Mouse (Mus musculus): ENCODE results near the gene Zswim4. TPM values are rescaled to one million over a fixed set of nuclear protein-coding genes. Genes with fewer than 3 reads are reported as not detected.

Gene Zswim4
- total RNA-seq (2023): 85.3 and 107 TPM in 2 replicates

DNA sequence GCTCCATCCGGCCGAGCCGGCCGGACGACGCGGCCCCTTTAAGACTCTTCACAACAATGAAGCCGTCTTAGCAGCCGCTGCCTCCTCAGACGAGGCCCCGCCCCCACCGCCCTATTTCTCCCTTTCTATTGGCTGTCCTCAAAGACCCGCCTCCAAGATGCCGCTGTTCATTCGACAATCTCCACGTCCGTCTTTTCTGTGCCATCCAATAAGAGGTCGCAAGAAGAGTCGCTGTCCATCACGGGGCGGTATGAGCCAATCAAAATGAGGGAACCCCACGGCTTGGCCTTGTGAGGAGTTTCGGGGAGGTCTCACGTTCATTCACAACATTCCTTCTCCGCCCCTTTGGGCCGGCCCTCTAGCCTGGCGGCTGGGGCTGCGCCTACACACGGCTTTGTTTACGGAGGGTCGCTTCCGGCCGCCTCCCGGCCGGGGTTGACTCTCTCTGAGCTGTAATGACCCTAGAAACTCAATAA, at the start of gene Zswim4:
Gene Zswim4, minus strand, starts transcription at position 58 of the 476 bp plus-strand sequence.

DNA sequence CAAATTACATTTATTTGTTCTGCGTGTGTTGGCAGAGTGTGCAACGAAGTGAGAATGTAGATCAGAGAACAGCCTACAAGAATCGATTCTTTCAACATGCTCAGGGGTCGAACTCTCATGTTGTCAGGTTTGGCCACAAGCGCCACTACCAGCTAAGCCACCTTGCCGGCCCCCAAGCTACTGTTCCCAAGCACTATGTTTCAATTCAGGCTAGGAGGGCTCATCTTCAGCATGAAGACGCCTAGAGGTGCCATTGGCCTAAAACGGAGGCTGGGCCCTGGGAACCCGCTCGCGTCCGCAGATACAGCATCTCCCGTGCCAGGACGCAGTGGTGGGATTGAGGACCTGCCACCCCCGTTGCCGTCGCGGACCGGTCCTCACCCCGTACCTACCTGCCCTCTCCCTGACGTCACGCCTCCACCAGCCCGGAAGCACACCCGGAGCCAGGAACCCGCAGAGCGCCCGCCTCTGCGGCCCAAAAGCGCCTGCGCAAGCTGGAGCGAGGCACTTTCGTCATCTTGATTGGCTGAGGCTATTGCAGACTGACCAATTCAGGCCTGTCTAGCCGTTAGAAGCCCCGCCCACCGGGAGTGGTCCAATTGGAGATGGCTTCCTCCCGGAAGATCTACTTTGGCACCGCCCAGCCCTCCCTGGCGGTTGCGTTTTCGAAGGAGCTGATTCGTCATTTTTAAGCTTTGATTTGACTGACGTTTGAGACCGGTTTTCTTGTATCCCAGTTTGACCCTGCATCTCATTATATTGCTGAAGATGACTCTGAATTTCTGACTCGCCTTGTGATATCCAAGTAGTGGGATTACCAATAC, 33.3 kb upstream of the Zswim4 start, which contains the start of gene Ccdc130:
Gene Ccdc130, minus strand, starts transcription at position 431 of the 824 bp plus-strand sequence.

DNA sequence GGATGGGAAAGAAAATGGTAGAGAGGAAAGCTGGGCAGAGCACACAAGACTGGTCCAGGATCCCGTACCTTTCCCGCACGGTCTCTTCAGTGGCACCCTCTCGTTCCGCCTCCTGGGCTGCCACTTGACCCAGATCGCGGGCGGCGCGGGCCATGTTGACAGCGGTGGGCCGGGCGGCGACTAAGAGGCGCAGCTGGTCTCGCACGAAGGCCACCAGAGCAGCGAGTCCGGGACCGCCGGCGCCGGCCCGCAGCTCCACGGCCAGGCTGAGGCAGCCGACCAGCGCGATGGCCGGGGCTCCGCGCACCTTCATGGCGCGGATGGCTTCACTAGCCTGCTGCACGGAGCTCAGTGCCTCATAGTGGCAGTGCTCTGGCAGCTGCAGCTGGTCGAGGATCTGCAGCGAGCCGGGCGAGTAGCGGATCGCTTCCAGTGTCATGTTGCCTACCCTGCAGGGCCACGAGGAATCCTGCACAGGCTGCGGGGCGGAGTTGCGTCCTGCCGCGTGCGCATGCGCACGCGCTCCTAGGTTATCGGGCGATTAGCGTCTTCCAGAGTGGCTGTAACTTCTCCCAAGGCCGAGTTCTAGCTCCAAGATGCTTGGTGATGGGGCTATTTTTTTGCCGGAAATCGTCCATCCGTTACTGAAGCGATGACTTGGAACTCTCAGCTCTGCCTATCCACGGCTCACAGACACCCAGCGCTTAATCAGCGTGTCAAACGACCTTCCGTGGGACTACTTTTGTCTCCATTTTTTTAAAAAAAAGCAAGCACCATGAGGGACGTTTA, 20.2 kb upstream of the Zswim4 start, which contains the start of gene Mri1:
Gene Mri1, minus strand, starts transcription at position 505 of the 789 bp plus-strand sequence.

DNA sequence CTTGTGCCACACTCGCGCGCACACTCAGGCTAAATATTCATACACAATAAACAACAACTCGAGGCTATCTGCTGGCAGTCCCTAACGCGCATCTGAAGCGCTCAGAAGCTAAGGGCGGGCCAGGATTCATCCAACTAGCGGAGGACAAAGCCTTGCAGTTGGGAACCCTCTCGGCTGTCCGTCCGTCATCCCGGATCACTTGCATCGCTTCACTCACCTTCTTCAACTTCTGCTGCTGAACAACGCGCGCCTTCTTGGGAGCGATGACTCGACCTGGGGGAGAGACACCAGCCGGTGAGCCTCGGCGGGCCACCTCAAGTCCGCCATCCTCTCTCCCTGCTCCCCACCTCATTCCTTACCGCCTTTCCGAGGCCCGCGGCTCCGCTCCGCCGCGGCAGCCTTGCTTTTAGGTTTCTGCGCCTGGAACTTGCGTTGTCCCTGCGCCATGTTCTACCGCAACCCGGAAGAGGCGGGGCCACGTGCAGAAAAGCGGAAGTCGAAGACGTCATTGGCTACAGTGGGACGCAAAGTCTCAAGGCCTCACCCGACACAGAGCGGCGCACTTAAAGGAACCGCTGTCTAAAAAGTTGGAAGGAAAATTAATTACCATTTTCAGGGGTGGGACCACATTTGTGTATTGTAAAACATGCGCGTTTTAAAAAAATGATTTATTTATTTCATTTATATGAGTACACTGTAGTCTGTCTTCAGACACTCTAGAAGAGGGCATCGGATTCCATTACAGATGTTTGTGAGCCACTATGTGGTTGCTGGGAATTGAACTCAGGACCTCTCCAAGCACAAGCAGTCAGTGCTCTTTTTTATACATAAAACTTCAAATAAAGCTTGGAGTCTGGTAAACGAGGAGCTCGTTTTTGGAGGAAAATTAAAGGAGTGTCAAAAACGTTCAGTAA, 12.7 kb upstream of the Zswim4 start, which contains the start of gene D8Ertd738e:
Gene D8Ertd738e, minus strand, starts transcription at position 463 of the 914 bp plus-strand sequence.

DNA sequence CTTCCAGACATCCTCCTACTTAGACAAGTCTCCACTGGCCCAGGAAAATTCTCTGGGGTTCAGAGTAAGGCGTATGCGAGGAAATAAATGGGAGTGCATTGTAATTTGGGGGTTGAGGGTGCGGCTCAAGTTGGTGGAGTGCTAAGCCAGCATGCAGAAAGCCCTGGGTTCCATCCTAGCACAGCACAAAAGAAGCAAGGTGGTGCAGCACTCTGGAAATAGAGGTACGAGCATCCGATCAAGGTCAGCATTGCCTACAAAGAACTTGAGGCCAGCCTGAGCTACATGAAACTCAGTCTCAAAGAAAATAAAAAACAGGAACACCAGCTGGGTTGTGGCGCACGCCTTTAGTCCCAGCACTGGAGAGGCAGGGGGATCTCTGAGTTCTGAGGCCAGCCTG, 51.7 kb downstream of the Zswim4 start, which contains the start of gene Nanos3:
Gene Nanos3, minus strand, starts transcription at position 101 of the 400 bp plus-strand sequence.

Other genes starting within 250 kb of the Zswim4 start
- 28.4 and 32.0 TPM in 2 replicates for gene Samd1, start 239.4 kb downstream of the Zswim4 start, total RNA-seq (2023)
- gene 1700067K01Rik, start 235.6 kb downstream of the Zswim4 start, total RNA-seq (2023): not detected in 2 replicates
- gene 2210011C24Rik, start 224.9 kb downstream of the Zswim4 start, total RNA-seq (2023): not detected in 2 replicates
- gene Palm3, start 215.6 kb downstream of the Zswim4 start, total RNA-seq (2023): 0.16 TPM in 1 of 2 replicates, not detected in the other
- gene Il27ra, start 194.5 kb downstream of the Zswim4 start, total RNA-seq (2023): 0.77 and 1.6 TPM in 2 replicates
- gene Rln3, start 192.1 kb downstream of the Zswim4 start, total RNA-seq (2023): not detected in 2 replicates
- gene Gm10643, start 171.9 kb downstream of the Zswim4 start, total RNA-seq (2023): 2.9 and 3.0 TPM in 2 replicates
- 61.0 and 67.9 TPM in 2 replicates for gene Rfx1, start 170.2 kb downstream of the Zswim4 start, total RNA-seq (2023)
- gene Dcaf15, start 132.3 kb downstream of the Zswim4 start, total RNA-seq (2023): 24.7 and 26.8 TPM in 2 replicates
- gene Podnl1, start 111.1 kb downstream of the Zswim4 start, total RNA-seq (2023): 0.28 TPM in 1 of 2 replicates, not detected in the other
- gene Cc2d1a, start 89.1 kb downstream of the Zswim4 start, total RNA-seq (2023): 14.9 and 20.3 TPM in 2 replicates
- 0.28 TPM in 1 of 2 replicates, not detected in the other for gene 4930432K21Rik, start 89.0 kb downstream of the Zswim4 start, total RNA-seq (2023)
- not detected in 2 replicates for gene Nanos3, start 51.8 kb downstream of the Zswim4 start, total RNA-seq (2023)
- 179 and 201 TPM in 2 replicates for gene D8Ertd738e, start 12.7 kb upstream of the Zswim4 start, total RNA-seq (2023)
- gene Mri1, start 20.3 kb upstream of the Zswim4 start, total RNA-seq (2023): 5.9 and 6.8 TPM in 2 replicates
- 13.1 and 14.1 TPM in 2 replicates for gene Ccdc130, start 33.3 kb upstream of the Zswim4 start, total RNA-seq (2023)
- gene Cacna1a, start 151.4 kb upstream of the Zswim4 start, total RNA-seq (2023): 0.07 and 0.41 TPM in 2 replicates

All from neutrophil, adult 65 days (primary cell).